Mouse (Mus musculus) brown adipose tissue, adult 24 weeks (tissue): ENCODE measurements around the gene Crebbp. TPM values are rescaled to one million over a fixed set of nuclear protein-coding genes. Genes with fewer than 3 reads are reported as not detected.
A peak's percentile ranks its signal among the peaks of the same experiment; 100 is the strongest.
"Not testable (repeated sequence)": the region's sequence is repeated elsewhere in the genome, so short reads cannot be mapped to it uniquely, and the experiment has no call there.

ENCODE experiments used
- H3K27ac ChIP-seq: fragments of 200-500 bp; replicated peaks from 2 replicates; pipeline ENCODE4 v1.5.1; 2012; ENCODE audit warnings: low read depth, mild to moderate bottlenecking, low read length
- H3K4me1 ChIP-seq: fragments of 200-500 bp; 2 replicates; pipeline ENCODE4 v1.6.1; 2012; ENCODE audit warnings: low read length, mixed read lengths; ENCODE audit not compliant: control insufficient read depth, insufficient read depth, insufficient read length
- H3K4me3 ChIP-seq: fragments of 200-500 bp; 2 replicates; pipeline ENCODE4 v1.5.1; 2012; ENCODE audit warnings: low read depth, mild to moderate bottlenecking, low read length, moderate library complexity; ENCODE audit not compliant: insufficient read depth
- polyA plus RNA-seq: library from polyadenylated mRNA; stranded (reverse); fragments of >200 nt; gene quantifications from 2 replicates; pipeline ENCODE4 v1.2.4, GENCODE M21; 2012; ENCODE audit not compliant: missing spikeins, insufficient read depth, insufficient read length

Crebbp gene
- polyA plus RNA-seq, 1 experiment: 21.3 TPM

DNA sequence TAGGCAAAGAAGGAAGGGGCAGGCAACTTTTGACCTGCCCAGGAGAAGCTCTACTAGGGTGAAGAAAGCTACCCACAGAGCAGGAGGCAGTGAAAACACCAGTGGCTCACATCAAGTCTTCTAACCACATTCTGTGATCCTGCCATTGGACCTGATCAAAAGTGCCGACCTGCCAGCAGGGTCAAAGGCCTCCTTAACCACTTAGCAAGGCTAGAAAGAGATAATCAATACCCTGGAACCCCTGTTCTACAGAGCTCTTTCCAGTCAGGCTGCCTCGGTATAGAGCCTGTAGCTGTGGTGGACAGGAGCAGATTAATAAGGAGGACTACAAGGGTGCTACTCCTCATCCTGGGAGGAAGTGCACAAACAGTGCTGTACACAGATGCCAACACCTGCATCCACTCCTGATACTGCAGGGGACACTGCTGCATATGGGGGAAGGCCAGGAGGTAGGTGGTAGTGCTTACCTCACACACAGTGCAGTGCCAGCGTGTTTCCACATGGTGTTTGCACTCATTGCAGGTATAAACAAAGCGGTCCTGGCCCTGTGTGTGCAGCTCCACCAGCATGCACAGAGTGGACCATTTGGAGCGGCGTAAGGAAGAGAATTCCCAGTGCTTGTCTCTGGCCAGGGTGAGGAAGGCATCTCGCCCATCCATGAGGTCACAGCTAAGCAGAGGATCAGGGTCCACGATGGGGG is 126.4 kb downstream of the Crebbp start:
- no peaks in the 10 kb centered on the region for H3K4me1 ChIP-seq
- no peak overlapping the region for H3K27ac ChIP-seq
- H3K4me3 ChIP-seq: no peak overlapping the region

- Histone ChIP-seq H3K27ac (no peak overlapping the region), H3K4me1 (no peaks in the 10 kb centered on the region), H3K4me3 (no peak overlapping the region)
Measured at GRCm38 (mm10) chr16:4085851-4086387, 127.9 kb downstream of the Crebbp start.

- Histone ChIP-seq H3K4me3 (no peak overlapping the region), H3K4me1 (no peaks in the 10 kb centered on the region), H3K27ac (no peak overlapping the region)
Measured at GRCm38 (mm10) chr16:4085051-4085450, 128.7 kb downstream of the Crebbp start.

- not testable (repeated sequence) for H3K27ac ChIP-seq, H3K4me3 ChIP-seq, H3K4me1 ChIP-seq
Measured at GRCm38 (mm10) chr16:4080419-4080818, 133.4 kb downstream of the Crebbp start.

DNA sequence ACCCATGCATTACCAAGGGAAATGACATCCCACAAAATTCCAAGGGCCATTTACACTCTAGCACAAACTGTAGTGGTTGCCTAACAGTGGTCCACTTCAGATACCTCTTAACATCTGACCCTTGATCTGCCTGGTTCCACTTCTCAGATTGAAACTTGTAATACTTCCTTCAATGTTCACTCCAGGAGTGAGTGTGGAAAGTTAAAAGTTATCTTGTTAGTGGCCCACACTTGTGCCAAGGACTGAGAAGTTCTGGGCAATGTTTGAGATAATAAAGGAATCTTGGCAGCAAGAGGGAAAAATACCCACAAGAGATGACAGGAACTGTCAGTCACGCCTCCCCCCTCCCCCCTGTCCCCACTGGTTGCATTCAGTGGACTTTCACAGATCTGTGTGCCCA is 134.1 kb downstream of the Crebbp start:
- Histone ChIP-seq H3K4me3 (no peak overlapping the region), H3K4me1 (peaks cover 2% of the 10 kb centered on the region; the same call in 1 of the 2 replicates), H3K27ac (no peak overlapping the region)

GRCm38 (mm10) chr16:4078302-4078701 is 135.5 kb downstream of the Crebbp start:
- not testable (repeated sequence) for H3K4me1 ChIP-seq, H3K4me3 ChIP-seq
- 0 out of 2 replicates have a peak overlapping the region, but pooled peaks have one; percentile 36 for H3K27ac ChIP-seq

- peaks cover 2% of the 10 kb centered on the region; the same call in 1 of the 2 replicates for H3K4me1 ChIP-seq
- peak within 1 kb of the TSS; percentile 99 for H3K27ac ChIP-seq
- peak within 1 kb of the TSS; percentile 99 for H3K4me3 ChIP-seq
Measured at GRCm38 (mm10) chr16:4077384-4078061, 136.3 kb downstream of the Crebbp start, which contains the start of gene Trap1. Gene Trap1, minus strand, starts transcription at chr16:4077827.

DNA sequence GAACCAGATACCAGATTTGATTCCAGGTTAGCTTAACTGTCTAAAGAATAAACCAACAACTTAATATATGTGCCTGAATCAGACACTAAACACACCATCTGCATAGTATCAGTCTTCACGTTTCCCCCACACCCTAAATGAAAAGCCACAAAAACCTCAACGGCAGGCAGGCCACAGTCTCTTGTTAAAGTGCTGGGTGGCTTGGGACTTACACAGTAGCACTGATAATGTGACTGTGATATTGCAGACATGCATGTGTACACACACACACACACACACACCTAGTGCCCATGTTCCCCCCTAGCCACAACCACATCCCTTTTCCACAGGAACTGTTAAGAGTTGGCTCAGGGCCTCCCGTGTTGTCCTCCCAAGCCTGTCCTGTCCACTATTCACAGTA is 139.0 kb downstream of the Crebbp start:
- Histone ChIP-seq H3K4me1 (peaks cover 2% of the 10 kb centered on the region; the same call in 1 of the 2 replicates), H3K27ac (no peak overlapping the region), H3K4me3 (no peak overlapping the region)

GRCm38 (mm10) chr16:4074297-4074696 is 139.5 kb downstream of the Crebbp start:
- H3K4me3 ChIP-seq: no peak overlapping the region
- no peak overlapping the region for H3K27ac ChIP-seq
- H3K4me1 ChIP-seq: peaks cover 2% of the 10 kb centered on the region; the same call in 1 of the 2 replicates

DNA sequence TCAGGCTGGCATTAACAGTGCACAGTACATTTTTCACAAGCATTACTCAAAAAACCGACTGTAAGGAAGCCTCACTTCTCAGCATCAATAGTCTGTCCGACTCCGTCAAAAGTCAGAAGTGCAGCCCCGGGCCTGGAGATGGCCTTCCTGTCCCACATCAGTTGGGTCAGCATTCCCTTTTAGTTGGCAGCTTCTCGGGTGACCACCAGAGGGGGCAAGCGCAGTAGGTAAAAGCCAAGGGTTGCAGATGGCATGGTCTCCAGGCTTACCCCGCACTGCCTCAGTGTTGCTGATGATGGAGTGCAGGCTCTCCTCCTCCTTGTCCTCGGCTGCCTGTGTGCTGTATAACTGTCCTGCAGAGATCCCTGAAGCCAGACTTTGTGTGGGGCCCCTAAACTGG is 145.2 kb downstream of the Crebbp start:
- Histone ChIP-seq H3K27ac (no peak overlapping the region), H3K4me3 (no peak overlapping the region), H3K4me1 (no peaks in the 10 kb centered on the region)

DNA sequence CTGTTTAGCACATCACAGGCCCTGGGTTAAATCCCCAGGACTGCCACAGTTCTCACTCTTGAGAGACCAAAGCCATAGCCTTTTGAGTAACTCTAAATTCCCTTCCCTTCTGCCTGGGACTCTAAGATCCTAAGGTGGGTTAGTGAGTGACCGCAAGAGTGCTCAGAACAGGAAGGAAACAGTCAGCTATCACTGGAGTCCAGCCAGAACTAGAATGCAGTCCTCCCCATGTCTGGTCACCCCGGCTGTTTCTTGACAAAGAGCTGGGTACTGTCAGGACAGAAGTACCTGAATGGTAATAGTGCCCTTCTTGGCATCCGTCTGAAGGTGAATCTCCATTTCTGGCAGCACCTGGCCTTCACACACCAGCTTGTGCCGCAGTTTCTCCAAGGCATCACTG is 148.9 kb downstream of the Crebbp start:
- Histone ChIP-seq H3K4me1 (no peaks in the 10 kb centered on the region), H3K27ac (no peak overlapping the region), H3K4me3 (no peak overlapping the region)

DNA sequence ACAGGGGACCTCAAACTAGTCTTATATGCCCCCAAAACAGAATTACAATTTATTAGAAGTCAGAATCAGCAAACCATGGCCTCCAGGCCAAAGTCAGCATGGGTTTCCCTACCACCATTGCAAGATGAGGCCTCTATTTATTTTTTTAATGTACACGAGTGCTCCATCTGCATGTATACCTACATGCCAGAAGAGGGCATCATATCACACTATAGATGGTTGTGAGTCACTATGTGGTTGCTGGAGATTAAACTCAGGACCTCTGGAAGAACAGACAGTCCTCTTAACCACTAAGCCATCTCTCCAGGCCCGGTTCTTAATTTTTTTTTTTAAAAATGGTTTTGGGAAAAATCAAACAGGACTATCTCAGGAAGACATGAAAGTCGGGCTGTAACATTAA is 160.0 kb downstream of the Crebbp start:
- no peak overlapping the region for H3K4me3 ChIP-seq
- H3K4me1 ChIP-seq: no peaks in the 10 kb centered on the region
- H3K27ac ChIP-seq: no peak overlapping the region

GRCm38 (mm10) chr16:4052601-4053000 is 161.2 kb downstream of the Crebbp start:
- Histone ChIP-seq H3K4me3 (no peak overlapping the region), H3K27ac (no peak overlapping the region), H3K4me1 (no peaks in the 10 kb centered on the region)

GRCm38 (mm10) chr16:4045524-4045923 is 168.3 kb downstream of the Crebbp start:
- Histone ChIP-seq H3K4me1 (no peaks in the 10 kb centered on the region), H3K27ac (no peak overlapping the region), H3K4me3 (no peak overlapping the region)

- Histone ChIP-seq H3K4me3 (no peak overlapping the region), H3K4me1 (no peaks in the 10 kb centered on the region), H3K27ac (no peak overlapping the region)
Measured at GRCm38 (mm10) chr16:4044093-4044492, 169.7 kb downstream of the Crebbp start.

DNA sequence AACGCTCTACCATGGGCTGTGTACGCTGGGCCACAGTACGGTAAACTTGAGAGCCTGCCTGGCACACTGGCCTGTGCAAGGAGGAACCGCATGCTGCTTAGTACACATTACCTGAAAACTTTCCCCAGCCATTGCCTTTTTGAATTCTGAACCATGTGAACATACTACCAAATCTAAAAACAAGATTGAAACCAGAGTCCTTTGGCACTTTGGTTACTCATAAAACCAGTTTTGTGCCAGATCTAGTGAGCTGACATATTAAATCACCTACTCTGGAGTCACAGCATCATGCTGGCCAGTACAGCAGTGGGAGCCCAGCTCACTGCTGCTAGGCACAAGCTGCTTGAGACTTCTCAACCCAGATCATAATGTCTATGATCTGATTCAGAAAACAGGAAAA is 172.2 kb downstream of the Crebbp start:
- Histone ChIP-seq H3K27ac (no peak overlapping the region), H3K4me3 (no peak overlapping the region), H3K4me1 (no peaks in the 10 kb centered on the region)
